Mouse (Mus musculus) midbrain, embryonic 14.5 days (tissue): ENCODE results near the gene Zfp664. TPM values are rescaled to one million over a fixed set of nuclear protein-coding genes. Genes with fewer than 3 reads are reported as not detected.
A peak's percentile ranks its signal among the peaks of the same experiment; 100 is the strongest.

Source experiments
- ATAC-seq: fragments of 200-750 bp; cut with Nextera tagmentation; 2 replicates; pipeline ENCODE4 v1.8.0; 2017; ENCODE audit warnings: moderate number of reproducible peaks, moderate library complexity; ENCODE audit not compliant: low FRiP score, low TSS enrichment
- DNase-seq: peaks from one replicate; pipeline ENCODE4 v3.0.0-alpha.2; 2015
- H3K27ac ChIP-seq: fragments of 300-500 bp; sonication (generic); replicated peaks from 2 replicates; pipeline ENCODE4 v1.5.1; 2014; ENCODE audit warnings: mild to moderate bottlenecking, low read depth, low read length, moderate library complexity
- H3K27me3 ChIP-seq: fragments of 300-500 bp; sonication (generic); 2 replicates; pipeline ENCODE4 v1.6.1; 2014; ENCODE audit warnings: low read length, control low read depth, mixed read lengths; ENCODE audit not compliant: control insufficient read depth, insufficient read depth
- H3K36me3 ChIP-seq: fragments of 300-500 bp; sonication (generic); 2 replicates; pipeline ENCODE4 v1.6.1; 2014; ENCODE audit warnings: low read length, control low read depth; ENCODE audit not compliant: control insufficient read depth, insufficient read depth
- H3K4me1 ChIP-seq: fragments of 300-500 bp; sonication (generic); 2 replicates; pipeline ENCODE4 v1.6.1; 2014; ENCODE audit warnings: mild to moderate bottlenecking, antibody characterized with exemption, low read length, control low read depth; ENCODE audit not compliant: control insufficient read depth, insufficient read depth
- H3K4me2 ChIP-seq: fragments of 300-500 bp; sonication (generic); 2 replicates; pipeline ENCODE4 v1.6.1; 2014; ENCODE audit warnings: mild to moderate bottlenecking, low read length, moderate library complexity
- H3K4me3 ChIP-seq: fragments of 300-500 bp; sonication (generic); replicated peaks from 2 replicates; pipeline ENCODE4 v1.5.1; 2014; ENCODE audit warnings: low read depth, low read length
- H3K9ac ChIP-seq: fragments of 300-500 bp; sonication (generic); replicated peaks from 2 replicates; pipeline ENCODE4 v1.6.1; 2014; ENCODE audit warnings: mild to moderate bottlenecking, low read length, moderate library complexity
- H3K9me3 ChIP-seq: fragments of 300-500 bp; sonication (generic); 2 replicates; pipeline ENCODE4 v1.6.1; 2016; ENCODE audit warnings: low read length, control low read depth, mixed read lengths; ENCODE audit not compliant: control insufficient read depth
- WGBS: fragments of 180-500 bp; shearing (Covaris S2); extraction: QIAGEN DNeasy Blood & Tissue Kit; methylation state at CpG from one replicate; pipeline ENCODE4 v1.1.7; 2014; 5-methylcytosine and 5-hydroxymethylcytosine counted together
- polyA plus RNA-seq: library from polyadenylated mRNA; unstranded; fragments of >200 nt; fragmentation: Nextera tagmentation; extraction: Ambion mirVana; gene quantifications from 2 replicates; pipeline ENCODE4 v1.2.1, GENCODE M21; 2014

Gene Zfp664
- polyA plus RNA-seq, 1 experiment from 2014 or later, result 107 TPM

DNA sequence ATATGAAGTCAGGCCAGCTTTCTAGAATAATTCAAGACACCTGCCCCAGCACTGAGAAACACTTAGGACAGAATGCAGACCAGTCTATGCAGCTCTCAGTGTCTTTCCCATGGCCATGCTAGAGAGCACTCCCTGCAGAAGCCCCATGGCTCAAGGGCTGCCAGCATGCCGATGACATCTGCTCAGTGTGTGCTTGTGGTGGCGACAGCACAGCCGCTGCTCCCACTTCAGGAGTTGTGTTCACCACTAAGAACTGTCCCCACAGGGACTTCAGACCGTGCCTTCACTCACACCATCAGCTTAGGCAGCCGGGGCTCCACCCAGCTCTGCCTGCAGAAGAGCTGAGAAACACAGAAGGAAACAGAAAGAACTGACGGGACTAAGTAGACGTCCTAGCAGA is 22.3 kb upstream of the Zfp664 start:
- H3K4me3 ChIP-seq, result no peak overlapping the region
- WGBS, result 83% methylated on average over 7 of the region's 7 CpGs
- H3K36me3 ChIP-seq, result peaks cover 38% of the 10 kb centered on the region
- H3K4me2 ChIP-seq, result no peak overlapping the region
- ATAC-seq (no peak), DNase-seq (no peak)
- no peak overlapping the region for H3K27ac ChIP-seq
- H3K4me1 ChIP-seq, result 0 out of 2 replicates have a peak, but pooled peaks cover 6% of the 10 kb centered on the region
- no peak overlapping the region for H3K9ac ChIP-seq
- no peaks in the 10 kb centered on the region for H3K27me3 ChIP-seq
- H3K9me3 ChIP-seq, result no peaks in the 10 kb centered on the region

DNA sequence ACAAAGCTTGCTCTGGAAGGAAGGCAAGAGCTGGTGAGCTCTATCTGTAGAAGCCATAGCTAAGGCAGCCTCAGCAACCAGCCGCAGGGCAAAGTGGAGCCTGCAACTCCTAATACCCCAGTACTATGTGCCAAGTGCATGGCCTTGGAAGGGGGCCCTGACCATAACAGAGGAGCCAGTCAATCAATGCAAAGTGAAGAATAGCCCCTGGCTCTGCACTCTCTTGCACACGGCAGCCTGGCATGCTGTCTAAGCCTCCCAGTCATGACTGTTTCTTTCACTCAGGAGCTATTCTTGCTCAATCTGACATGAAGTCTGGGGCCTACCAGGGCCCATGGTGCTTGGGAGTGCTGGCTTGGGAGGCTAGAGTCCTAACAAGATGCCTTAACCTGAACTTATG is 21.8 kb upstream of the Zfp664 start:
- WGBS, result 69% methylated on average over 2 of the region's 2 CpGs
- no peak for ATAC-seq
- no peaks in the 10 kb centered on the region for H3K27me3 ChIP-seq
- no peak overlapping the region for H3K9ac ChIP-seq
- H3K36me3 ChIP-seq, result peaks cover 34% of the 10 kb centered on the region
- H3K4me3 ChIP-seq, result no peak overlapping the region
- no peak overlapping the region for H3K4me2 ChIP-seq
- no peaks in the 10 kb centered on the region for H3K9me3 ChIP-seq
- DNase-seq, result peak; percentile 29
- no peak overlapping the region for H3K27ac ChIP-seq
- H3K4me1 ChIP-seq, result 0 out of 2 replicates have a peak, but pooled peaks cover 6% of the 10 kb centered on the region

DNA sequence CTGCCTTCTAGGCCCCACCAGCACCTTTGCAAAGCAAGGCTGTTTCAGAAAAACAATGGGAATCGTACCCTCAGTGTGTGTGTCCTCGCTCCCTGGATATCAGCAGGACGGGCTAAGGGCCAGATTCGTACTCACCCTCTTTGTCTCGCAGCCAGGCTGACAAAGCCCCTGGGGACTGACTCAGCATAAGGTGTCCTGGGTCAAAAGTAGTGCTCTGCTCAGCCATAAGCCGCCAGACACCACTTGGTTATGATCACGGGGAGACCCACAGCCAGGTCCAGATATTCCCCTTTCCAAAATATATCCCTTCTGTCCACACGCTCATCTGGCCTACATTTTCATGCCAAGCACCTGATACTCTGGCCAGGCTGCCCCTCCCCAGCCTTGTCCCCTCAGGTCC is 19.1 kb upstream of the Zfp664 start:
- no peak overlapping the region for H3K4me3 ChIP-seq
- H3K4me1 ChIP-seq, result 0 out of 2 replicates have a peak, but pooled peaks cover 6% of the 10 kb centered on the region
- WGBS, result 55% methylated on average over 8 of the region's 8 CpGs
- ATAC-seq (no peak), DNase-seq (peak; percentile 19)
- no peaks in the 10 kb centered on the region for H3K27me3 ChIP-seq
- H3K27ac ChIP-seq, result no peak overlapping the region
- H3K4me2 ChIP-seq, result no peak overlapping the region
- peaks cover 9% of the 10 kb centered on the region for H3K36me3 ChIP-seq
- no peak overlapping the region for H3K9ac ChIP-seq
- no peaks in the 10 kb centered on the region for H3K9me3 ChIP-seq

DNA sequence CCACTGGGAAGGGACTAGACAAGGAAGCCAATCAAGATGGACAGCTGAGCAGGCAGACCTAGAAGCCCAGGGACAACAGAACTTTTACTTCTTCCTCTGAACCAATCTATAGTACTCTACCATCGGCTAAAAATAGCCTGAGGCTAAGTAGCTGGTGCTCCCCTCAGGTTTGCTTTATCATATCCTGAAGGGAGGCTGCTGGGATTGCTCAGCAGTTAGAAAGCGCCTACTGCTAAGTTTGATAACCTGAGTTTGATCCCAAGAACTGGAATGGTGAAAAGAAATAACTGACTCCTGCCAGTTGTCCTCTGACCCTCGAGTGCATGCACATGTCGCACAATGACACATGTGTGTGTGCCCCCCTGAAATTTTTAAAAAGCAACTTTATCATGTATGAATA is 17.6 kb upstream of the Zfp664 start:
- 80% methylated on average over 4 of the region's 4 CpGs for WGBS
- 0 out of 2 replicates have a peak, but pooled peaks cover 6% of the 10 kb centered on the region for H3K4me1 ChIP-seq
- H3K27ac ChIP-seq, result no peak overlapping the region
- H3K36me3 ChIP-seq, result no peaks in the 10 kb centered on the region
- DNase-seq (no peak), ATAC-seq (no peak)
- no peaks in the 10 kb centered on the region for H3K27me3 ChIP-seq
- no peak overlapping the region for H3K9ac ChIP-seq
- H3K9me3 ChIP-seq, result no peaks in the 10 kb centered on the region
- H3K4me3 ChIP-seq, result no peak overlapping the region
- H3K4me2 ChIP-seq, result no peak overlapping the region

DNA sequence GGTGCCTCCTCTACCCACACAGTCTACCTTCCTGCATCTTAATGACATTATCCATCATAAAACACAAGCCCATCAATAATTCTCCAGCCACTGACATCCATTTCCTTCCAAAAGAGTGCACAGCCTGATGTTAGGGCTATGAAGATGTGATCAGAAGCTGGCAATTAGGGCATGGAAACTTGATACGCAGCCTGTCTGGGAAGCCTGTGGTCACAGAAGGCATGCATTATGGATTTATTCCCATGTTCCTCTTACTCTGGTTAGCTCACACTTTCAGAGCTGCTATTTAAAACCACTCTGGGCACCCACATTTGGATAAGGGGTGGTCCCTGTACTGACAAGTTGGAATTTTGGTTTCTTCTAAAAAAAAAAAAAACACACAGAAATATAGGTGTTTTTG is 15.5 kb upstream of the Zfp664 start:
- H3K36me3 ChIP-seq, result no peaks in the 10 kb centered on the region
- no peaks in the 10 kb centered on the region for H3K9me3 ChIP-seq
- no peak overlapping the region for H3K4me3 ChIP-seq
- WGBS, result 78% methylated on average over 1 of the region's 1 CpGs
- ATAC-seq (no peak), DNase-seq (no peak)
- H3K4me2 ChIP-seq, result no peak overlapping the region
- H3K27me3 ChIP-seq, result no peaks in the 10 kb centered on the region
- no peak overlapping the region for H3K9ac ChIP-seq
- H3K27ac ChIP-seq, result no peak overlapping the region
- 0 out of 2 replicates have a peak, but pooled peaks cover 6% of the 10 kb centered on the region for H3K4me1 ChIP-seq

DNA sequence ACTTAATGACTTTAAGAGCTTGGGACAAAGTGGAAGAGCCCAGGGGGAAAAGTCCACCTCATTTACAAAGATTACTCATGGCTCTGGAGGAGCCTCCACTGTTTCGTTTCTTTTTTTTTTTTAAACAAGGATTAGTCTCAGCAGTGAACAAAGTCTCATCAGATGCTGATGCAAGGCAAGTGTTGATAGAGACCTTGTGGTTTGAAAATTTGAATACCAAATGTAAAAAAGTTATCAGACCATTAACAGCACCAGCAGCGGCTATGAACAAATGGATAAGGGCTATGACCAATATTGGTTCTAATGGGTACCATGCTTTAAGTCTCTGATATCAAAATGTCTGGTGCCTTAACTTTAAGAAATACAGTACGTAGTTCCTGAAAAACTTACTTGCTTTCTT is 13.5 kb upstream of the Zfp664 start:
- Histone ChIP-seq H3K9ac (no peak overlapping the region), H3K27ac (no peak overlapping the region), H3K36me3 (no peaks in the 10 kb centered on the region), H3K4me3 (no peak overlapping the region), H3K9me3 (no peaks in the 10 kb centered on the region), H3K27me3 (no peaks in the 10 kb centered on the region), H3K4me1 (0 out of 2 replicates have a peak, but pooled peaks cover under 1% of the 10 kb centered on the region), H3K4me2 (no peak overlapping the region)
- ATAC-seq (no peak), DNase-seq (no peak)
- WGBS, result 71% methylated on average over 3 of the region's 3 CpGs

DNA sequence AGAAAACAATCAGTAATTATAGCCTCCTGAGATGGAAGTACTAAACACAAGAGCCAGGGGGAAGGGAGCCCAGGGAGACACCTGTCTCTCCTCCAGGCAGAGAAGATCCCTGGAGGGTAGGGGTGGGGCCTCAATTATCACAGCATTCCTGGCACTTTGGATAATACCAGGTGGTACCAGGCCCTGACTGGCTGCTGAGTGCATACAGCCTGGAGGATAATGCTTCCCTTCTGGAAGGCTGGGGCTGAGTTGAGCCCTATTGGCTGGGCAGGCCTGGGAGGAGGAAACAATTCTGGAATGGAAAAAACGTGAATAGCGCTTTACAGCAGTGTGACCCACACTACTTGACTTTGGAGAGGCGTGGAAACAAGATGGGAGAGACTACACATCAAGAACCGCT is 10.9 kb upstream of the Zfp664 start:
- H3K4me1 ChIP-seq, result no peaks in the 10 kb centered on the region
- no peak overlapping the region for H3K27ac ChIP-seq
- 53% methylated on average over 4 of the region's 4 CpGs for WGBS
- H3K27me3 ChIP-seq, result no peaks in the 10 kb centered on the region
- no peak overlapping the region for H3K4me2 ChIP-seq
- no peak for DNase-seq
- ATAC-seq, result no peak
- H3K9me3 ChIP-seq, result no peaks in the 10 kb centered on the region
- H3K36me3 ChIP-seq, result no peaks in the 10 kb centered on the region
- H3K9ac ChIP-seq, result no peak overlapping the region
- H3K4me3 ChIP-seq, result no peak overlapping the region

DNA sequence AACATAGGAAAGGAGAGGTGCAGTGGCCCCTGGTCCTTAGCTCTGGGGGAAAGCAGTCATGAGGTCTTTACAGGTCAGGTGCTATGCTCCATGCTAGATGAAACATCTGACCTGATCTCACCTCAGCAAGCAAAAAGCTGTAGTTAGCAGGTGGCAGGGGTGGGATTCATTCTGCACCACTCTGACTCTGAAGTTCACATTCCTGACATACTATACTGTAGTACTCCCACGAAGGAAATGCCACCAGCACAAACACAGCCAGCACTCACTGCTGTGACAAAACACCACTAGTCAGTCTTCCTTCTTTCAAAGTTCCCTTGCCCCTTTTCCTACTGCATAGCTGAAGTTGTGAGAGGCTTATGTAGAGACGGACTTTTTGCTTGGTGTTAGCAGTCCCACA is 10.2 kb upstream of the Zfp664 start:
- Histone ChIP-seq H3K9ac (no peak overlapping the region), H3K27ac (no peak overlapping the region), H3K27me3 (no peaks in the 10 kb centered on the region), H3K4me3 (no peak overlapping the region), H3K9me3 (no peaks in the 10 kb centered on the region), H3K4me2 (no peak overlapping the region), H3K36me3 (no peaks in the 10 kb centered on the region), H3K4me1 (no peaks in the 10 kb centered on the region)
- WGBS, result 42% methylated on average over 2 of the region's 2 CpGs
- DNase-seq (no peak), ATAC-seq (no peak)

DNA sequence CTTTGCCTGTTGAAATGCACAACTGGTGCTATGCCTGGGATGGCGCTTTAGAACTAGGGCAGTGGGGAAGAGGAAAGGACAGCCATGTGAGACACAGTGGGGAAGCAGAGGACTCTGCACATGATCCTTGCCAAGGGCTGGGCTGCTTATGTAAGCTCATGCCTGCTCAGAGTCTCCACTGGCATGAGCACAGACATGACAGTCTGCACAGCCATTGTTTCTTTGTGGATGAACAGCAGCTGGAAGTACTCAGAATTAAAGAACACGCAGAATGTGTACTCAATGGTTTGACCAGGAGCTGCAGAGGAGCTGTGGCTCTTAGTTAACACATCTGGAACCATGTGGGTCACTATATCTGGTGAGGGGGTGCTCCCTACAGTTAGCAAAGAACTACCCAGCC is 9.4 kb upstream of the Zfp664 start:
- Histone ChIP-seq H3K27me3 (no peaks in the 10 kb centered on the region), H3K4me3 (no peak overlapping the region), H3K27ac (no peak overlapping the region), H3K4me1 (no peaks in the 10 kb centered on the region), H3K9ac (no peak overlapping the region), H3K4me2 (no peak overlapping the region), H3K36me3 (no peaks in the 10 kb centered on the region), H3K9me3 (no peaks in the 10 kb centered on the region)
- ATAC-seq (no peak), DNase-seq (no peak)
- WGBS, result 83% methylated on average over 2 of the region's 2 CpGs
